In the genomic region with DNA sequence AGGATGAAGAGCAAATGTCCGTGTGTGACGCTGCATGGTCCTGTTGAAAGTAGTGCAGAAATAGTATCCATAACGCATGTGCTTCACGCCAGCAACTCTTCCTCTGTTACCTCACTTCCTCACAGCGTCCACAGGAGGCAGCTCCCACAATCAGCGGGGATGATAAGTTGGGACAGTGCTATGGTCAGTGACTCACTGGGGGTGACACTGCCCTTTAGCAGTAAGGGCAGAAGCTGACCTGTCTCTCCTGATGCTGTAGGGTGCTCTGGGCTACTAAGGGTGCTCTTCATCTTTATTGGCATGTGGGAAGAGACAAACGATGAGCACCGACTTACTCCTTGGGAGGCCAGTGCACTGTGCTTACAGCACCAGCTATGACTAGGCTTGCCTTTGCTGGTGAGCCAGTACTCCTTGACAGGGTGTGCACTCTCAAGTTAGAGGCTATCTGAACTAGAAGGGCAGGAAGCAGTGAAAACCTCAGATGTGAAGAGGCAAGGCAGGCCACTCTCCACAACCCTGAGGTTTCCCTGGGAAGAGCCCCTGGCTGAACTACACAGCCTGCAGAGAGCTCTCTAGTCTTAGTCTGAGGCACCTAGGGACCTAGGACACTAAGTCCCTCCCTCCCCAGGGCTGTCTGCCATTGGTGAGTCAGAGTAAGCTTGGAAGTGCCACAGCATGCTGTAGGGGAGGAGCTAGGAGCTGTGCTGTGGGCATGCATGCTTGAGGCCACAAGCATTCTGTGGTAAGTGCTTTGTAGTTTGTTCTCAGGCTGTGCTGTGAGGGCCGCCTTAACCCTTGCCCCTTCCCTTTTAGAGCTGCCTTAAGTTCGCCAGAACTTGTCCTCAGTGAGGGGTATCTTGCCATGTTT, we compare ENCODE assay signal across 8 mouse cellular contexts. TPM values are rescaled to one million over a fixed set of nuclear protein-coding genes. Genes with fewer than 3 reads are reported as not detected.
DNase-seq lines count a peak whose midpoint lies in the region; ATAC-seq lines count a peak whose summit lies in the region.

No protein-coding gene starts in this region.

- ATAC-seq in intestine, embryonic 15.5 days, result peak; percentile 81
- peak; percentile 82 for ATAC-seq in megakaryocyte-erythroid progenitor cell, adult 5-6 weeks (replicated peaks; ENCODE audit: low FRiP score, low TSS enrichment, poor library complexity, severe bottlenecking)
- ATAC-seq in erythroid progenitor cell, adult 5-6 weeks (replicated peaks; ENCODE audit: low FRiP score, poor library complexity, severe bottlenecking), result no peak

- no peak overlapping the region for H3K9ac ChIP-seq in intestine, embryonic 15.5 days

- 56% methylated on average over 10 of the region's 10 CpGs for WGBS in intestine, embryonic 15.5 days

- no peaks in the 10 kb centered on the region for H3K36me3 ChIP-seq in intestine, embryonic 15.5 days

- DNase-seq in embryo, embryonic 10 days (ENCODE audit: low spot score), result peak; percentile 56
- no peak for DNase-seq in embryo, embryonic 9.5 days (ENCODE audit: extremely low spot score)
- peak; percentile 5 for DNase-seq in thymus, postnatal 25 days
- no peak for DNase-seq in thymus, adult 18-20 months
- DNase-seq in yolk sac, embryonic 10.5 days (ENCODE audit: low spot score), result no peak

- no peak overlapping the region for H3K27ac ChIP-seq in intestine, embryonic 15.5 days

- H3K9me3 ChIP-seq in intestine, embryonic 15.5 days, result no peaks in the 10 kb centered on the region

- no peak overlapping the region for H3K4me3 ChIP-seq in intestine, embryonic 15.5 days (replicated peaks)

- no peaks in the 10 kb centered on the region for H3K4me1 ChIP-seq in intestine, embryonic 15.5 days (replicated peaks)

- H3K27me3 ChIP-seq in intestine, embryonic 15.5 days (replicated peaks), result no peaks in the 10 kb centered on the region

- H3K4me2 ChIP-seq in intestine, embryonic 15.5 days (replicated peaks), result no peak overlapping the region

RNA-seq across cellular contexts. Expression of a gene that starts 10.2 kb away (rescaled TPM):
- polyA plus RNA-seq in intestine, embryonic 15.5 days (2015; fragmentation: Nextera tagmentation; extraction: Ambion mirVana), result 5.5 and 7.3 TPM in 2 replicates
- not detected in 2 replicates for total RNA-seq in megakaryocyte-erythroid progenitor cell, adult 5-6 weeks (2014; fragmentation: Nextera tagmentation)
- total RNA-seq in megakaryocyte-erythroid progenitor cell, adult 5-6 weeks (2017), result 0.38 TPM in 1 of 2 replicates, not detected in the other
- total RNA-seq in erythroid progenitor cell, adult 5-6 weeks (2015; ENCODE audit: low replicate concordance), result not detected in 2 replicates
- total RNA-seq in erythroid progenitor cell, adult 5-6 weeks (2017; ENCODE audit: low replicate concordance), result not detected in 2 replicates

Comparison
In these comparisons a context has a peak if more than half of its experiments do, and no peak if none do; other contexts are left out.
1. DNase-seq: peak in embryo, embryonic 10 days (single experiment) and thymus, postnatal 25 days (single experiment); none in embryo, embryonic 9.5 days (single experiment), thymus, adult 18-20 months (0 of 2) and yolk sac, embryonic 10.5 days (single experiment).